Mouse (Mus musculus): Measurements from ENCODE around the gene Ccdc124. TPM values are rescaled to one million over a fixed set of nuclear protein-coding genes. Genes with fewer than 3 reads are reported as not detected.
A peak's percentile ranks its signal among the peaks of the same experiment; 100 is the strongest.

The Ccdc124 gene
- polyA plus RNA-seq, 1 experiment, result 53.4 TPM

DNA sequence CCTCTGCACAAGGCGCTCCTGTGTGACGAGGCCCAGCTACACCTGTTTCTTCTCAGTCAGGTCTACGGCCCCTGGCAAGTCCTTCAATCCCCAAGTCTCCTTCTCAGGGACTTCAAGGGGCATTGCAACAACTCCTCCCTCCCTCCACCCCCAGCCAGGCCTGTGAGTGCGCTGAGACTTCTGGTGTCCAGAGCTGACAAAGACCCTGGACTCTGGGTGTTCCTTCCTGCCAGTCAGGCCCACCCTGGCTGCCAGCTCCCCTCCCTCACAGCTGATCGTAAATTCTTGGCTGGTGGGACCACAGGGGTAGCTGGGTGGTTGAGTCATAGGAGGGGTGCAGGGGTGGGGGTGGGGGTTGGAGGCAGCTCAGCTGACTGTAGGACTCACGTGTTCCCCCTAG lies 21.9 kb downstream of the Ccdc124 start:
- no peak for TF ChIP-seq CTCF (IDR thresholded peaks at IDR 0.05; ENCODE audit: borderline replicate concordance, control insufficient read depth, extremely low read depth, insufficient read depth, low read length, poor library complexity)
- no peak for TF ChIP-seq POLR2A (IDR thresholded peaks at IDR 0.05; ENCODE audit: control insufficient read depth, extremely low read depth, insufficient read depth, low read length, poor library complexity)
- 89% methylated on average over 6 of the region's 6 CpGs for WGBS
- no peak overlapping the region for H3K4me3 ChIP-seq (ENCODE audit: control insufficient read depth, insufficient read depth, low read length)
- H3K27me3 ChIP-seq (ENCODE audit: control insufficient read depth, insufficient read depth, low read length), result no peaks in the 10 kb centered on the region
- H3K27ac ChIP-seq (ENCODE audit: control insufficient read depth, insufficient read depth, low read length), result no peak overlapping the region
- H3K36me3 ChIP-seq (ENCODE audit: control insufficient read depth, insufficient read depth, low read length), result no peaks in the 10 kb centered on the region
- H3K4me1 ChIP-seq (replicated peaks; ENCODE audit: control insufficient read depth, insufficient read depth, low read length), result peaks cover 5% of the 10 kb centered on the region
- no peak for DNase-seq

DNA sequence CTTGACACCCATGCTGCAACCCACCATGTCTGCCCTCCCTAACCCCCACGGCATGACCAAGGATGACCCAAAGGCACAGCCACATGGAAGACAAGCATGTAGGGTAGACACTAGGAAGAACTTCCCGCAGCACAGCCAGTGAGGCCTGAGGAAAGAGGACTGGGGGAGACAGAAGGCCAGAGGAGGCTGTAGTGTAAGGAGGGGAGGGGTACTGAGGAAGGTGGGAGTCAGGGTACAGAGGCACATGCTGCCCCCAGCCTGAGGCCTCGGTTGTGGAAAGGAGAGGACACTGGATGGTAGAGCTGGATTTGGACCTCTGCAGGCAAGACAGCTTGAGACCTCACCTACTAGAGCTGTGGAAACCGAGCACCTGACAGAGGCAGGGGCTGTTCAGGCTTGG lies 22.8 kb downstream of the Ccdc124 start:
- H3K36me3 ChIP-seq (ENCODE audit: control insufficient read depth, insufficient read depth, low read length), result no peaks in the 10 kb centered on the region
- TF ChIP-seq POLR2A (IDR thresholded peaks at IDR 0.05; ENCODE audit: control insufficient read depth, extremely low read depth, insufficient read depth, low read length, poor library complexity), result no peak
- no peak for TF ChIP-seq CTCF (IDR thresholded peaks at IDR 0.05; ENCODE audit: borderline replicate concordance, control insufficient read depth, extremely low read depth, insufficient read depth, low read length, poor library complexity)
- 95% methylated on average over 4 of the region's 4 CpGs for WGBS
- no peak for DNase-seq
- H3K4me1 ChIP-seq (replicated peaks; ENCODE audit: control insufficient read depth, insufficient read depth, low read length), result no peaks in the 10 kb centered on the region
- no peak overlapping the region for H3K4me3 ChIP-seq (ENCODE audit: control insufficient read depth, insufficient read depth, low read length)
- no peak overlapping the region for H3K27ac ChIP-seq (ENCODE audit: control insufficient read depth, insufficient read depth, low read length)
- H3K27me3 ChIP-seq (ENCODE audit: control insufficient read depth, insufficient read depth, low read length), result no peaks in the 10 kb centered on the region

GRCm38 (mm10) chr8:70850132-70850845 lies 23.4 kb downstream of the Ccdc124 start:
- WGBS, result 85% methylated on average over 7 of the region's 7 CpGs
- no peaks in the 10 kb centered on the region for H3K27me3 ChIP-seq (ENCODE audit: control insufficient read depth, insufficient read depth, low read length)
- H3K4me3 ChIP-seq (ENCODE audit: control insufficient read depth, insufficient read depth, low read length), result no peak overlapping the region
- H3K36me3 ChIP-seq (ENCODE audit: control insufficient read depth, insufficient read depth, low read length), result no peaks in the 10 kb centered on the region
- TF ChIP-seq POLR2A (IDR thresholded peaks at IDR 0.05; ENCODE audit: control insufficient read depth, extremely low read depth, insufficient read depth, low read length, poor library complexity), result no peak
- TF ChIP-seq CTCF (IDR thresholded peaks at IDR 0.05; ENCODE audit: borderline replicate concordance, control insufficient read depth, extremely low read depth, insufficient read depth, low read length, poor library complexity), result no peak
- H3K4me1 ChIP-seq (replicated peaks; ENCODE audit: control insufficient read depth, insufficient read depth, low read length), result no peaks in the 10 kb centered on the region
- no peak overlapping the region for H3K27ac ChIP-seq (ENCODE audit: control insufficient read depth, insufficient read depth, low read length)
- DNase-seq, result no peak

DNA sequence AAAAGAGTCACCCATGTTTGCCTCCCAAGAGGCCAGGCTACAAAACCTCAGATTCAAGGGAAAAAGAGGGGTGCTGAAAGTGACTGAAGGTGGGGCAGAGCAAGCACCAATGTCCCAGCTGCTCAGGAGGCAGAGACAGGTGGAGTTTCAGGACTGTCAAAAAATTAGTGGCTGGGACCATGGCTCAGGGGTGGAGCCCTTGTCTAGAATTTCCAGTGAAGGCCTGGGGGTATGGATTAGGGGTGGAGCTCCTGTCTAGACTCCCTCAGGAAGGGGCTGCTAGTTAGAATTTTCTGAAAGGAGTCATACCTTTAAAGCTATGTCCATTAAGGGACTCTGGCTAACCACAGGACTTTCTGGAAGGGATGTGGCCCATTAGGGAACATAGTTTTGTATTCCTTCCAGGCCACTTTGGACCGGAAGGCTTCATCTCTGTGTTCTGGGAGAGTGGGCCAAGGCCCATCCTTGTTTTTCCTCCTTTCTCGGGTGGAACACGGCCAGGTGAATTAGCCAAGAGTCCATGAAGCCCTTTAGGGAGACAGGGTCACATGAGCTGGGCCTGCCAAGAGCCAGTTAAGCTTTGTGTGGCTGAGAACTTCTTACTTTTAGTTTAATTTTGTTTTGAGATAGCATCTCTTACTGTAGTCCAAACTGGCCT lies 24.3 kb downstream of the Ccdc124 start:
- Histone ChIP-seq H3K36me3 (ENCODE audit: control insufficient read depth, insufficient read depth, low read length) (no peaks in the 10 kb centered on the region), H3K27ac (ENCODE audit: control insufficient read depth, insufficient read depth, low read length) (no peak overlapping the region), H3K4me3 (ENCODE audit: control insufficient read depth, insufficient read depth, low read length) (no peak overlapping the region), H3K27me3 (ENCODE audit: control insufficient read depth, insufficient read depth, low read length) (no peaks in the 10 kb centered on the region), H3K4me1 (replicated peaks; ENCODE audit: control insufficient read depth, insufficient read depth, low read length) (no peaks in the 10 kb centered on the region)
- no peak for TF ChIP-seq CTCF (IDR thresholded peaks at IDR 0.05; ENCODE audit: borderline replicate concordance, control insufficient read depth, extremely low read depth, insufficient read depth, low read length, poor library complexity)
- no peak for TF ChIP-seq POLR2A (IDR thresholded peaks at IDR 0.05; ENCODE audit: control insufficient read depth, extremely low read depth, insufficient read depth, low read length, poor library complexity)
- DNase-seq, result no peak
- 88% methylated on average over 3 of the region's 3 CpGs for WGBS

- peak; percentile 58 for DNase-seq
- Histone ChIP-seq H3K27ac (ENCODE audit: control insufficient read depth, insufficient read depth, low read length) (no peak overlapping the region), H3K4me1 (replicated peaks; ENCODE audit: control insufficient read depth, insufficient read depth, low read length) (peaks cover 3% of the 10 kb centered on the region), H3K36me3 (ENCODE audit: control insufficient read depth, insufficient read depth, low read length) (no peaks in the 10 kb centered on the region), H3K27me3 (ENCODE audit: control insufficient read depth, insufficient read depth, low read length) (no peaks in the 10 kb centered on the region), H3K4me3 (ENCODE audit: control insufficient read depth, insufficient read depth, low read length) (no peak overlapping the region)
- 52% methylated on average over 15 of the region's 15 CpGs for WGBS
- TF ChIP-seq CTCF (IDR thresholded peaks at IDR 0.05; ENCODE audit: borderline replicate concordance, control insufficient read depth, extremely low read depth, insufficient read depth, low read length, poor library complexity) (peak; percentile 45; the same call in 1 of the 2 replicates), POLR2A (IDR thresholded peaks at IDR 0.05; ENCODE audit: control insufficient read depth, extremely low read depth, insufficient read depth, low read length, poor library complexity) (no peak)
Measured at GRCm38 (mm10) chr8:70846371-70847154, 27.2 kb downstream of the Ccdc124 start.

DNA sequence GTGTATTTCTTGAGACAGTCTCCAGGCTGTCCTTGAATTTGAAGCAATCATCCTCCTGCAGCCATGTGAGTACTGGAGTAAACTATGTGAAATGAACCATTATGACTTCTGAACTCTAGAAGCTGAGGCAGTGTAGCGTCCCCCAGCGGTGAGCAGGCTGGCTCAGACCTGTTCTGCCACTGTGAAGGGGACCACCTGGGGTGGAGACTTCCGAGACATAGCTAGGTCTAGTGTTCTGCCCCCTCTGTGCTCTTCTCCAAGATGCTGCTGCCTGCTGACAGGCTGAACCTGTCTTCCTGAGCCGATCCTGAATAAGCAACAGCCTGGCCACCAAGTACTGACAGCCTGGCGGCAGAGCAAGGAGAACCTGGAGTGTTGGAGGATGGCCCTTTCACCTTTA lies 28.6 kb downstream of the Ccdc124 start:
- no peak for TF ChIP-seq CTCF (IDR thresholded peaks at IDR 0.05; ENCODE audit: borderline replicate concordance, control insufficient read depth, extremely low read depth, insufficient read depth, low read length, poor library complexity)
- no peak for TF ChIP-seq POLR2A (IDR thresholded peaks at IDR 0.05; ENCODE audit: control insufficient read depth, extremely low read depth, insufficient read depth, low read length, poor library complexity)
- Histone ChIP-seq H3K36me3 (ENCODE audit: control insufficient read depth, insufficient read depth, low read length) (no peaks in the 10 kb centered on the region), H3K27ac (ENCODE audit: control insufficient read depth, insufficient read depth, low read length) (no peak overlapping the region), H3K4me3 (ENCODE audit: control insufficient read depth, insufficient read depth, low read length) (no peak overlapping the region), H3K27me3 (ENCODE audit: control insufficient read depth, insufficient read depth, low read length) (no peaks in the 10 kb centered on the region), H3K4me1 (replicated peaks; ENCODE audit: control insufficient read depth, insufficient read depth, low read length) (peaks cover 8% of the 10 kb centered on the region)
- 81% methylated on average over 5 of the region's 5 CpGs for WGBS
- no peak for DNase-seq
